Mouse (Mus musculus) embryonic fibroblast, embryonic 13.5 days (primary cell): ENCODE results near the gene Atg7.
"Not testable (repeated sequence)": the region's sequence is repeated elsewhere in the genome, so short reads cannot be mapped to it uniquely, and the experiment has no call there.

ENCODE experiments used
- CTCF ChIP-seq: IDR thresholded peaks from 2 replicates; pipeline ENCODE4 v1.5.1; 2011; ENCODE audit warnings: mild to moderate bottlenecking, control low read depth, low read length, moderate library complexity, borderline replicate concordance; ENCODE audit not compliant: insufficient read depth
- POLR2A ChIP-seq: IDR thresholded peaks from 2 replicates; pipeline ENCODE4 v1.6.1; 2011; ENCODE audit warnings: low read depth, mild to moderate bottlenecking, control low read depth, low read length, moderate library complexity

- TF ChIP-seq CTCF, POLR2A: not testable (repeated sequence)
Observed at GRCm38 (mm10) chr6:114633886-114634285, 9.0 kb upstream of the Atg7 start.
